Mouse (Mus musculus) 416B (cell line): Measurements from ENCODE around the gene Trub1.

ENCODE experiments used
- DNase-seq: peaks from one replicate; pipeline ENCODE4 v3.0.0; 2011; ENCODE audit warnings: low read depth

The Trub1 gene

DNA sequence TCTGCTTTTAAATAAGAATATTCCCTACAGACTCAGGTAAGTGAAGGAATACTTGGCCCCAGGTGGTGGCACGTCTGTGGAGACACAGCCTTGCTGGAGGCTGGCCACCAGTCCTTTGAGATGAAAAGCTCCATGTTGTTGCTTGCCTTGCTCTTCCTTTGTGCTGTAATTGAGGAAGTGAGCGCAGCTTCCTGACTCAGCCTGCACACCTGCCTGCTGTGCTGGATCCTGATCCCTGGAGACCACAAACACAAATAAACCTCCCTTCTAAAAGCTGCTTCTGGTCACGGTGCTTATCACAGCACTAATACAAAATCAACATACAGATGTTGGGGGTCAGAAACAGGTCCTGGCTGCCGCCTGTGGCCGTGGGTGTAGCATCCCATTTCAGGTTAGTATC, 41.3 kb downstream of the Trub1 start:
- DNase-seq: no peak

DNA sequence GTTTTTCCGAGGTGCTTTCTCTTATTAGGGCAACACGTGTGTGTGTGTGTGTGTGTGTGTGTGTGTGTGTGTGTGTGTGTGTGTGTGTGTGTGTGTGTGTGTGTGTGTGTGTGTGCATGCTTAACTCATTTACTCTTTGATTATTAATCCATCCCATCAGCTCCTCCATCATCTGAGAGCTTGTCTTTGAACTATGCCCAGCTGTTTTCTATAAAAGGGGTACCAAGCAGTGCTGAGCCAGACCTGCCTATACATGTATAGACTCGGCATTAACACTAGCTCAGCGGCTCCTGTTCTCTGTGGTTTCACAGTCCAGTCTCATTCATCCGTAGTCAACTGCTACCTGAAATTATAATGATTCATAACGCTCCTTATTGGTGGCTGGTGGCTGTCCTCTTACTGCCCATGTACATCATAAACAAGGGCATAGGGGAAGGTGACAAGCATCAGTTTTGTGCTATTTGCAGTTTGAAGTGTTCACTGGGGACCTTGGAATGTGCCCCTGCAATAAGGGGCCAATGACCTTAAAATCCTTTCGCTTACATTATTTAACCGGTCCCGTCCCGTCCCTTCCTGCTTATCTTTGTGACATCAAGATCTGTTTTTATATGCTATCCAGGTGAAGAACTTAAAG, 45.5 kb downstream of the Trub1 start:
- DNase-seq: no peak

DNA sequence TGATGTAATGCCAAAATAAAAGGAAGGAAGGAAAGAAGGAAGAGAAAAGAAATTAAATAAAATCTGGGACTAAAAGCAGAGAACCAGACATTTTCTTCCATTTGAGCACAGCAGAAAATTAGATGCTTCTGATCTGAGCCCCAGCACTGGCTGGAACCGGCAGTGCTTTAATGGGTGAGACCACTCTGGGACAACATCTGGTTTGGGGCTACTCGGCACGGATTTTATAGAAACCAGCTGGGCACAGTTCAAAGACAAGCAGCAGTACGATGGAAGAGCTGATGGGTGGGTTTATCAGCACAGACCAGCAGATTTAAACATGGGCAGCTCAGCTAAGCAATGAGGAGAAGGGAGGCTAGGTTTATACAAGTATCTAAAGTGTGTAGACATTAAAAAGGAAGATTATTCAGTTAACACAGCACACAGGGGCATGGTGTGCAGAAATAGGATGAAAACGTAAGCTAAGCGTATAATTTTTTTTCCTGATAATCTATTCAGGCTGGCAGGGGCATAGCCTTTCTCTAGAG, 46.2 kb downstream of the Trub1 start:
- no peak for DNase-seq

DNA sequence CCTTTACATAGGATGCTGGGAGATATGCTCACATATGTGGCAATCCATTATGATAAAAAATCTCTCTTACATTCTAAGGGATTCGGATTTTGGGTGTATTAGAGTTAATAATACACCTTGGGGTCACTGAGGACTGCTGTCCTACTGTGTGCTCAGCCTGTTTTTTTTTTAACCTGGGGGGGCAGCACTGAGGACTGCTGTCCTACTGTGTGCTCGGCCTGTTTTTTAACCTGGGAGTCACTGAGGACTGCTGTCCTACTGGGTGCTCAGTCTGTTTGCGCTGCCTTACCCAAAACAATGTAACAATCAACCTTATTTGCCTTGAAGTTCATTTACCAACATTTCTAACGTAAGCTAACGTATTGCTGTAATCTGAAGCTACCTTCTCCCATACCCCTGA, 47.5 kb downstream of the Trub1 start:
- no peak for DNase-seq

DNA sequence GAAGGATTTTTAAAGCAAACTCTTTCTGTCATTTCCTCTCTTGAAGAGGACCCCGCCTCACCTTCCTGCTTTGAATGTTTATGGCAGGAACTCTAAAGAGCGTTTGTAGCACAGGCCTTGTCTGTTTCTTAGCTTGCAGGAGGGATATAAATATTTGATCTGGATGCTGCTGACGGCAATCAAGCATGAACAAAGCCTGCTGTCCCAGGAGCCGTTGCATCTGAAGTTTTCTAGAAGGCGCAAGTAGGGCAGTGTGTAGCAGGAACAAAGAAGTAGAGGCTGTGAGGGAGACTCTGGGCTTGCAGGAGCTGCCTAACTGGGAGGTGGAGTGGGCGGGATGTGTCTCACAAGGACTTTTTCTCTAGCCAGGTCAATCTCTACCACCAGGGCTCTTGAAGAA, 50.4 kb downstream of the Trub1 start:
- no peak for DNase-seq

DNA sequence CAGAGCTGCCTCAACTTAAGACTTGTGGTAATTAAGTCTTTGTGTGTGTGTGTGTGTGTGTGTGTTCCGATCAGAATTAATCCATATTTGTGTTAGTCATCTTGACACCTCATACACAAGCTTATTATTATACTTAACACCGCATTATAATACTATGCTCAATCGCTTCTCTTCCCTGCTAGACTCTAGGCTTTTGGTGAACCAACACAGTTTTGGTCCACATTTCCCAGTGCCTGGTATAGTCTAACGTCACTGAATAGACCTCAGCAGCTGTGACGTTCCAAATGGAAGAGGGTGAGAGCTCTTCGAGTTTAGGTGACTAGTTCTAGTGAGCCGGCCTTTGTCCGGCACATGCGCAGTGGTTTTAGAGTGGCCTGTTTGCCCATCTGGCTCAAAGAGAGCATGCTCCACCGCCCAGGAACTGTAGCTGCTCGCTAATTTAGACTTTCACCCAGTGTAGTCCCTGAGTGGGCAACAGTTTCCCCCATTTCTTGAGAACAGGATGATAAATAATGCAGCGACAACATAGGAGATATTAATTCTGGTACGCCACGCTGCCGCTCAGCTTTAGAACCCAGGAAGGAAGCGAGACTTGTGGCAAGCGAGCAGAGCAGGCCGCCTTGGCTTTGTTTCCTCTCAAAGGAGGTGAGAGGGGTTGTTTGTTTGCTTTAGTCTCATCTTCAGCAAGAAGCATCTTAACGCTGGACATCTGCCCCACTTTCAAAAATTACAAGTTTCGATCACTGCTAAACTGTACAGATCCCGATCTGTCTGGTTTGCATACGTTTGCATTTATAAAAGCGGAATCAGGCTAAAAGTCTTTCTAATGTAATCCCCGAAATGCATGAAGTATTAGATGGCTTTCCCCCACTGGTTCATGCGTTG, 52.6 kb downstream of the Trub1 start:
- no peak for DNase-seq

DNA sequence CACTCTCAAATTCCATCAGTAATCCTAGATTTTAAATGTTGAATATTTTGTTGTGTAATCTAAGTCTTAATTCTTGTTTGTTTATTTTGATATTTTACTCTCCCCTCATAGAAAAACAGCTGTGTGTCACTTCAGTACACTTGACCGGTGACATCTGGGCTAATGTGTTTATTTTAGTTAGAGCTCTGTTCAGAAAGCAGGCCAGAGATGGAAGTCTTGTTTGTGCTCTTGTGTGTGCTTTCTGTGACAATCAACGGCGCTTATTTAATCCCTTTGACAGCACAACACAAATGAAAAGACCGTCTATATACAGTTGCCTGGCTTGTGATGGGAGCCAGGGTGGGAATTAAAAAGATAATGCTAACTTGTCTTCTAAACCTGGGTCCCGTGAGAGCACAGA, 53.9 kb downstream of the Trub1 start:
- DNase-seq: no peak

DNA sequence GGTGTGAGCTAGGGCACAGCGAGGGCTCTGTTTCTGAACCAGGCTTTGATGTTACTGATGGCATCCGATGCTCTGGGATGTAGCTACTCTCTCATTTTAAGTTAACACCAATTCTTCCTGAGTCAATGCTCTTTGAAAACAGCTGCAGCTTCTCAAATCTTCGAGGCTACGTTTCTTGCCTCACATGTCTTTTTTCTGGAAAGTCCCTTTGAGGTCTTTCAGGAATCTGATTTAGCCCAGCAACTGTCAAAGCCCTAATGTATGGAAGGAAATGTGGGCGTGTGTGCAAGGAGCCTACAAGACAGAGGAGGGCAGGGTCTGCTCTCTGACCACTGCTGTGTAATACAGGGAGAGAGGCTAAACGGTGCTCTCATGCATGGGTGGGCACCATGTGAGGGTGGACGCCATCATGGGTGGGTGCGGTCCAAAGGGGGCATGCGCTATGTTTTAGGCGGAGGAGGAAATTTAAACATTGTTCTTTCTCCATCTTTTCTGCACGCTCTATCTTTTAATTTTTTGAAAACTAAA, 55.6 kb downstream of the Trub1 start:
- no peak for DNase-seq

DNA sequence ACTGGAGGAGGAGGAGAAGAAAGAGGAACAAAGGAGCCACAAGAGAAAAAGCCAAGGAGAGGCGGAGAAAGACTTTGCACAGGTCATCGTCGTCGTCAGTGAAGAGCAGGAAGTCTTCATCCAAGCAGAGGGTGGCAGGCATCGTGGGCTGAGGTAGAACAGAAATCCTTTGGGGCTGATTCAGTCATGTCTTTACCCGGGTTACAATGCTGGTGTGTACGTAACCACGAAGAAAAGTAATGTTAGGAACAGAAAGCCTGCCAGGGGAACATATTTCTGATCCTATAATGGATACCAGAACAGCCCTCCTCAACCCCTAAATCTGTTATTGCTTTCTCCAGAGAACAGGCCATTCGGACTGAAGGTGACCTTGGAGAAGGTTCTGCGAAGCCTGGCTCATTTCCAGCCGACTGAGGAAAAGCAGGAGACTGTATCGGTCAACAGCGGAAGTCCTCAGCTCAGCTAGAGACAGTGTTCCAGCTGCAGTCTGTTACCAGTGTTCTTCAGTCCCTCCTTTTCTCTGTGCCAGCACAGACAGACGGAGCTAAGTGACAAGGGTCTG, 57.1 kb downstream of the Trub1 start:
- peak; percentile 42 for DNase-seq

DNA sequence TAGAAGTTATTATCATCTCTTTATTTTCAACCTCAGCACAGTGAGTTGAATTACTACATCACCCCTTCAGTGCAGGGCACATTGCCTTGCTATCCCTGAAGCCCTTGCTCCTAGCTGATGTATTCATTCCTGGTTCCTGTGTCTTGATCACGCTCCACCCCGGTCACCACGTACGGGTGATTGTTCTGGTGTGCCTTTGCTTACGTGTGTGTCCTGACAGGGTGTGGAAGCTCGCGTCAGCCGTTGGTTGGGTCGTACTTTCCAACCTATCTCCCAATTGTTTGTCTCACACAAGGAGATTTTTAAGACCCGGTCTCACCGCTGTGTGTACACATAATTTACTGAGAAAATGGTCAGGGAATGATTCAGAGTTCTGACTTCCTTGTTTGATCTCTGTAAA, 58.1 kb downstream of the Trub1 start:
- no peak for DNase-seq

DNA sequence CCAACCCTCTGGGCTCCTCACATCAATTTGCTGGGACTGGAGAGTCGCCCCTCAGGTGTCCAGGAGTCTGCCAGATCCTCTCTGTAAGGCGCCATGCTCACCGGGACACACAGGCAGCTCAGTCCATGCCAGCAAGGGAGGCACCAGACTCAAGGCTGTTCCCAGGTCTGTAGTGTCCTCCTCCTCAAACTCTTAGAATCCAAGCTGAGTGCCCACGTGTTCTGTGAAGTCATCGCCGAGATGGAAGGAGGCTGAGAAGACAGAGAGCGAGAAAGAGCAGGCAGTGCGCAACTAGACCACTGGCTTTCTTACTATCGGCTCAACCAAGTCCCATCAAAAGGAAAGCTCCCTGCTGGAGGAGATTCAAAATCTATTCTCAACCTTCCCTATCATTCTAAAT, 60.4 kb downstream of the Trub1 start:
- DNase-seq: no peak

DNA sequence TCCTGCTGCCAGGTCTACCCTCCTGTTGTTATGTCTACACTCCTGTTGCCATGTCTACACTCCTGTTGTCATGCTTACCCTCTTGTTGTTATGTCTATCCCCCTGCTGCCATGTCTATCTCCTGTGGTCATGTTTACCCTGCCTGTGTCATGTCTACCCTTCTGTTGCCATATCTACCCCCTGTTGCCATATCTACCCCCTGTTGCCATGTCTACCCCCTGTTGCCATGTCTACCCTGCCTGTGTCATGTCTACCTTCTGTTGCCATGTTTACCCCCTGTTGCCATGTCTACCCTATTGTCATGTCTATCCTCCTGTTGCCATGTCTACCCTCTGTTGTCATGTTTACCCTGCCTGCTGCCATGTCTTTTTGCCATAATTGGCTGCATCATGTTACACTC, 69.0 kb downstream of the Trub1 start:
- no peak for DNase-seq

DNA sequence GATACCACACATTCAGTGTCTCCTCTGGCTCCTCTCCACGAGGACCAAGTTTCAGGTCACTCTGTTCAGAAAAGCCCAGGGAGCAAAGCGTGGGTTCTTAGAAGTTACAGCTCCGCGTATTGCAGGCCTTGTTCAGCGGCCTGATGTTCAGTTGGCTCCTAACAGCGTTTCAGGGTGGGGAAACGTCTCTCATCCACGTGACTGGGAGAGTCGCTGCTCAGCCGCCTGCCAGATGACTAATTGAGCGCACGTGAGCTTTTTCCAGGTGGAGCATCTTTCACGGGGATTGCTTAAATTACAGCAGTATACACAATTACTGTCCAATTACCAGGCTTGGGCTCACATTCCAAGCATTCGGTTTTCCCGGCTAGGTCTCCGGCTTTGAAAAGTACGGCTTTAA, 70.7 kb downstream of the Trub1 start:
- DNase-seq: no peak

DNA sequence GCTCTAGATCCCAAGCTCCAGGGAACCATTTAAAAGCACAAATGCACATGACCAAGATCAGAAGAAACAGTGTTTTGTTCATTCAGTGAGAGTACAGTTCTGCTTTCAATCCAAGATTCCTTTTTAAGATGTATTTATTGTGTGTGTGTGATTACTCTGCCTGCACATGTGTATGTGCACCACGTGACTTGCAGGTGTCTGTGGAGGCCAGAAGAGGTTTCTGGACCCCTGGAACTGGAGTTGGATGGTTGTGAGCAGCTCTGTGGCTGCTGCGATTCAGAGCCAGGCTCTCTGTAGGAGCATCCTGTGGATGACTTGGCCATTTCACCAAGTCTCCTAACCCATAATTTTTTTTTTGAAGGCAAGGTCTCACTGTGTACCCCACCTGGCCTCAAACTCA, 73.0 kb downstream of the Trub1 start:
- no peak for DNase-seq

DNA sequence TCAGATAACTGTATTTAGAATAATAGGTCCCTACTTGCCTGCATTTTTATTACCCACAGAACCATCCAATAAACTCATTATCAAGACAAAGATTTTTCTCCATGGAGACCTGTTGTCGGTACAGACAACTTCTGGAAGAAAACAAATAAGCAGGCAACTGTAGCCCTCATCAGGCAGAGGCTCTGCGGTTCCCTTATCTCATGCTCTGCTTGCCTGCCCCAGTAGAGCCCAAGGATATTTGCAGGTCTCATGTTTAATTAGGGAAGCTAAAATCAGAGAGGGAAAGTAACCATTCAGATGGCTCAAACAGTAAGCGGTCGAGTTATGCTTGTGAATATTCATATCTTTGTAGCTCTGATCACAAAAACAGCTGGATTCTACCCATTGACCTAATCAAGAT, 77.5 kb downstream of the Trub1 start:
- no peak for DNase-seq

DNA sequence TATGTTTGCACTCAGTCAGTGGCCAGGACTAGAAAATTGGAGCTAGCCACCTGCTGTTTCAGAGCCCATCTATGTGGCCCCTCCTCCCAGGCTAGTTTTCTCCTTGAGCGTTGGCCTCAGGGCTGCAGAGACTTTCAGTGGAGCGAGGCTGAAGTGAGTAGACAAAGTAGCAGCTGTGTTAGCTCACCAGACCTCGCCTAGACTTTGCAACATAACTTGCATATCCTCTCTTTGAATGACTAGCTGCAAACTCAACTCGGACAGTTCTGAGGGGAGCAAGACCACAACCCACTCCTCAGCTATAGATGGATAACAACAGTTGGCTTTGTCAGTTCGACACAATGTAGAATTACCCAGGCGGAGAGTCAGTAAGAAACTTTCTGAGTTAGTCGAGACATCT, 81.5 kb downstream of the Trub1 start:
- no peak for DNase-seq

DNA sequence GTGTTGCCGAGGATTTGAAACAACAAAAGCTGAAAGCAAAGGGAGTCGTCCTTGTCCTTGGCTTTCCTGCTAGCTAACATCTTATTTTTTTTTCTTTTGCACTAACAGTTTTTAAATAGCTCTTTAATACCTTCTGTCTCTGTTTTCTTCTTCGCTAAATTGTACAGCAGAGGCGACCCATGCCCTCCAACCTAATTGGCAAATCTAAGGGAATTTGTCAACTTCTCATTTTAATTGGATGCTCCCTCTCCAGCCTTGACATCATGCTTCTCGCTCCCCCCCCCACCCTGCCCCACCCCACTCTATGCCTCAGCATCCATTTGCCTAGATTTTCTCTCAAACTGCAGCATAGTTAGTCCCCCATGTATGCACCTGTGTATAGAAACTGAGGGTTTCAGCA, 83.8 kb downstream of the Trub1 start:
- DNase-seq: no peak

DNA sequence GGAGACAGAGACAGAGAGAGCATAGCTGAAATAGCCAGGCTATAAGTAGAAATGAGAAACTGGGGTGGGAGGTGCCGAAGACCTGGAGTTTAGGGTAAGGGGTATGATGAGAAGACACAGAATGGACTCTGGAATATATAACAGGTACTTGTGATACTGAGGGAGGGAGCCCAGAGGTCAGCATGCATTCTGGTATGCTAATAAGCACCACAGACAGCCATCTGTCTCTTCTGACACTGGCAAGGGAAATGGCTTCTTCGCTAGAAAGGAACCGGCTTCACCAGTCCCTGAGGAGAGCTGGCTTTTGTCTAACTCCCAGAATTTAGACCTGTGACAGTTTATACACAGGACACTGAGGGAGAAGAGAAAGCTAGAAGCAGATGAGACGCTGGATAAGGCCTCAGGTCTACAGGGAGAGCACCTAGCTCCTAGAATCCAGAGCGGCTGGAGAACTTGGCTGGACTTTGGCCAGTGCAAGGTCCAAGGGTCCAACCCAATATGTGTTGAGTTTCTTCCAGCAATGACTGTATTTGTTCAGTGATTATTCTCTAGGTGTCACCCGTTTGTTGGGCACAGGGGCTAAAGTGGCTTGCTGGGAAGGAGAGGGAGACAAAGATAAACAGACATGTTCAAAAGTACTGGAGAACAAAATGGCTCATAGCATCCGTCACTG, 84.9 kb downstream of the Trub1 start:
- no peak for DNase-seq

DNA sequence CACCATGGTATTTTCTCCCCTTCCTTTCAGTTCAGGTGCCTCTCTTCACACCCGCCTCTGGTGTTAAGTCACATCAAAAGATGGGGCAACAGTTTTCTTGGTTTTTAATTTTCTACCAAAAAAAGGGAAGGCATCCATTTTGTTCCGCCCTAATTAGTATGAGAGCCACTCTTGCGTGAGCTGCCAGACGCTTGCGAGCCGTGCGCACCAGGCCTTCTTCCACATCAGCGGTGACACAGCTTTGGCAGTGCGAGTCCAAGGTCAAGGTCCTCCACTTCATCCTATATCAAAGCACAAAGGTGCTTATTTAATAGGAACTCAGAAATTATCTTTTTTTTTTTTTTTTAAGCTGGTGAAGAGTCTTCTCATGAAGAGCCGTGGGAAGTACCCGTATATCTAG, 87.4 kb downstream of the Trub1 start:
- no peak for DNase-seq
